Mouse (Mus musculus): ENCODE results near the gene Bpi. TPM values are rescaled to one million over a fixed set of nuclear protein-coding genes. Genes with fewer than 3 reads are reported as not detected.

The Bpi gene
- polyA plus RNA-seq, 1 experiment from 2014 or later: not detected

Small RNA genes lying within 50 kb of the gene (microRNA-seq; reads per million reads assigned to microRNA genes)
- not detected for gene Mir7685

Other genes with a start within 250 kb of the Bpi start
- gene Tti1, start 229.7 kb upstream of the Bpi start, polyA plus RNA-seq (2015; fragmentation: Nextera tagmentation; extraction: Ambion mirVana): 16.5 and 17.7 TPM in 2 replicates
- 31.9 and 32.3 TPM in 2 replicates for gene Rprd1b, start 229.6 kb upstream of the Bpi start, polyA plus RNA-seq (2015; fragmentation: Nextera tagmentation; extraction: Ambion mirVana)
- gene Tgm2, start 111.7 kb upstream of the Bpi start, polyA plus RNA-seq (2015; fragmentation: Nextera tagmentation; extraction: Ambion mirVana): 8.6 and 10.8 TPM in 2 replicates
- 1.8 and 2.4 TPM in 2 replicates for gene D630003M21Rik, start 28.9 kb upstream of the Bpi start, polyA plus RNA-seq (2015; fragmentation: Nextera tagmentation; extraction: Ambion mirVana)
- 5.4 and 6.8 TPM in 2 replicates for gene Lbp, start 48.4 kb downstream of the Bpi start, polyA plus RNA-seq (2015; fragmentation: Nextera tagmentation; extraction: Ambion mirVana)
- 721 and 898 TPM in 2 replicates for gene Snhg11, start 117.5 kb downstream of the Bpi start, polyA plus RNA-seq (2015; fragmentation: Nextera tagmentation; extraction: Ambion mirVana)
- 25.1 and 26.3 TPM in 2 replicates for gene Ralgapb, start 151.8 kb downstream of the Bpi start, polyA plus RNA-seq (2015; fragmentation: Nextera tagmentation; extraction: Ambion mirVana)
- gene Adig, start 244.5 kb downstream of the Bpi start, polyA plus RNA-seq (2015; fragmentation: Nextera tagmentation; extraction: Ambion mirVana): not detected in 2 replicates

Data from hindbrain, embryonic 15.5 days (tissue).